Mouse (Mus musculus) limb, embryonic 14.5 days (tissue): ENCODE data around the gene Nr2c2. TPM values are rescaled to one million over a fixed set of nuclear protein-coding genes. Genes with fewer than 3 reads are reported as not detected.
A peak's percentile ranks its signal among the peaks of the same experiment; 100 is the strongest.

ENCODE experiments used
- ATAC-seq: fragments of 200-750 bp; cut with Nextera tagmentation; 2 replicates; pipeline ENCODE4 v1.8.0; 2017; ENCODE audit warnings: low read depth, moderate number of reproducible peaks, moderate TSS enrichment; ENCODE audit not compliant: low FRiP score
- DNase-seq: peaks from one replicate; pipeline ENCODE4 v3.0.0-alpha.2; 2015; ENCODE audit warnings: low spot score
- H3K27ac ChIP-seq: fragments of 300-500 bp; sonication (generic); replicated peaks from 2 replicates; pipeline ENCODE4 v1.5.1; 2014; ENCODE audit warnings: low read depth, mild to moderate bottlenecking, low read length, moderate library complexity, mixed read lengths
- H3K27me3 ChIP-seq: fragments of 300-500 bp; sonication (generic); 2 replicates; pipeline ENCODE4 v1.6.1; 2014; ENCODE audit warnings: low read length, mixed read lengths; ENCODE audit not compliant: control insufficient read depth, insufficient read depth
- H3K36me3 ChIP-seq: fragments of 300-500 bp; sonication (generic); 2 replicates; pipeline ENCODE4 v1.6.1; 2014; ENCODE audit warnings: mild to moderate bottlenecking, low read length, moderate library complexity, mixed read lengths; ENCODE audit not compliant: control insufficient read depth, insufficient read depth
- H3K4me1 ChIP-seq: fragments of 300-500 bp; sonication (generic); 2 replicates; pipeline ENCODE4 v1.6.1; 2014; ENCODE audit warnings: antibody characterized with exemption, low read length, mixed read lengths; ENCODE audit not compliant: control insufficient read depth, insufficient read depth
- H3K4me2 ChIP-seq: fragments of 300-500 bp; sonication (generic); replicated peaks from 2 replicates; pipeline ENCODE4 v1.6.1; 2014; ENCODE audit warnings: low read depth, mild to moderate bottlenecking, low read length, moderate library complexity; ENCODE audit not compliant: severe bottlenecking
- H3K4me3 ChIP-seq: fragments of 300-500 bp; sonication (generic); replicated peaks from 2 replicates; pipeline ENCODE4 v1.5.1; 2014; ENCODE audit warnings: low read length
- H3K9ac ChIP-seq: fragments of 300-500 bp; sonication (generic); 2 replicates; pipeline ENCODE4 v1.6.1; 2014; ENCODE audit warnings: mild to moderate bottlenecking, low read depth, low read length, moderate library complexity; ENCODE audit not compliant: severe bottlenecking
- H3K9me3 ChIP-seq: fragments of 300-500 bp; sonication (generic); 2 replicates; pipeline ENCODE4 v1.6.1; 2016; ENCODE audit warnings: low read length; ENCODE audit not compliant: control insufficient read depth
- POLR2A ChIP-seq: fragments of 200-500 bp; IDR thresholded peaks from 2 replicates; pipeline ENCODE4 v1.8.0; 2012; ENCODE audit warnings: inconsistent platforms, mild to moderate bottlenecking, moderate library complexity, borderline replicate concordance; ENCODE audit not compliant: insufficient read depth, insufficient read length; ENCODE audit errors: extremely low read depth
- WGBS: fragments of 180-500 bp; shearing (Covaris S2); extraction: QIAGEN DNeasy Blood & Tissue Kit; methylation state at CpG from one replicate; pipeline ENCODE4 v1.1.7; 2014; 5-methylcytosine and 5-hydroxymethylcytosine counted together
- polyA plus RNA-seq, 2 experiments: library from polyadenylated mRNA; depleted of rRNA in 1 of 2; stranded (reverse) in 1 of 2; unstranded in 1 of 2; fragments of >200 nt; fragmentation: Nextera tagmentation in 1 of 2; extraction: Ambion mirVana in 1 of 2; gene quantifications; 2 replicates each; pipeline versions ENCODE4 v1.2.1 to v1.2.3; 2012 to 2014

Nr2c2 gene
- polyA plus RNA-seq, 2 experiments, result 23.1 to 27.1 TPM

GRCm38 (mm10) chr6:92091767-92092489 is 738 bp downstream of the Nr2c2 start:
- no peaks in the 10 kb centered on the region for H3K9me3 ChIP-seq
- H3K4me2 ChIP-seq, result peak overlapping the region; percentile 77
- H3K4me1 ChIP-seq, result peaks cover 21% of the 10 kb centered on the region
- peak overlapping the region; percentile 97 for H3K27ac ChIP-seq
- H3K9ac ChIP-seq, result peak overlapping the region; percentile 95
- DNase-seq (peak; percentile 98), ATAC-seq (peak; percentile 99)
- peak; percentile 69; the same call in 1 of the 2 replicates for TF ChIP-seq POLR2A
- no peaks in the 10 kb centered on the region for H3K27me3 ChIP-seq
- no peaks in the 10 kb centered on the region for H3K36me3 ChIP-seq
- WGBS, result under 1% methylated on average over 45 of the region's 81 CpGs
- H3K4me3 ChIP-seq, result peak overlapping the region; percentile 95

GRCm38 (mm10) chr6:92092737-92093136 is 1.5 kb downstream of the Nr2c2 start:
- Histone ChIP-seq H3K9me3 (no peaks in the 10 kb centered on the region), H3K27me3 (no peaks in the 10 kb centered on the region), H3K36me3 (no peaks in the 10 kb centered on the region), H3K9ac (peak overlapping the region; percentile 95), H3K4me2 (peak overlapping the region; percentile 77), H3K4me3 (peak overlapping the region; percentile 95), H3K27ac (peak overlapping the region; percentile 97), H3K4me1 (peaks cover 21% of the 10 kb centered on the region)
- TF ChIP-seq POLR2A, result no peak
- 23% methylated on average over 3 of the region's 3 CpGs for WGBS
- DNase-seq (no peak), ATAC-seq (no peak)

DNA sequence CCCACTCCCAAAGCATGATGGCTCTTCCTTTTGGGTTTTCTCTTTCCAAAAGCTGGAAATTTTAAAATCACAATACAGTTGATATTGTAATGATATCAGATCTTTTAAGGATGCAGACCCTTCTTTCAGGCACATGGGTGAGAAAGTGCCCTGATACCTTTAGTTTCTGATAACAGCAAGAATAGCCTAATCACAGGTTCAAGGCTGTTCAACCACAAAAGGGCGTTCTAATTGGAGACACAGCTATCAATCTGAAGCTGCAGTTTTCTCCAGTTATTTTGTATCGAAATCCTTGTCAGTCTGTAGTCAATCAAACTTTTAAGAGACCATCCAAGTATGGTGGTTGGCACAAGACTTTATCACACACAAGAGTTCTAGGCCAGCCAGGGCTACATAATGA is 2.7 kb downstream of the Nr2c2 start:
- TF ChIP-seq POLR2A, result no peak
- Histone ChIP-seq H3K4me1 (peaks cover 21% of the 10 kb centered on the region), H3K4me3 (no peak overlapping the region), H3K27ac (no peak overlapping the region), H3K4me2 (no peak overlapping the region), H3K9me3 (no peaks in the 10 kb centered on the region), H3K9ac (no peak overlapping the region), H3K27me3 (no peaks in the 10 kb centered on the region), H3K36me3 (no peaks in the 10 kb centered on the region)
- ATAC-seq (no peak), DNase-seq (no peak)
- 86% methylated on average over 2 of the region's 2 CpGs for WGBS

GRCm38 (mm10) chr6:92100679-92101360 is 9.6 kb downstream of the Nr2c2 start:
- DNase-seq (no peak), ATAC-seq (no peak)
- Histone ChIP-seq H3K9ac (no peak overlapping the region), H3K4me3 (no peak overlapping the region), H3K4me1 (0 out of 2 replicates have a peak, but pooled peaks cover 1% of the 10 kb centered on the region), H3K27me3 (no peaks in the 10 kb centered on the region), H3K9me3 (no peaks in the 10 kb centered on the region), H3K36me3 (peaks cover 7% of the 10 kb centered on the region), H3K27ac (no peak overlapping the region), H3K4me2 (no peak overlapping the region)
- 69% methylated on average over 2 of the region's 2 CpGs for WGBS
- TF ChIP-seq POLR2A, result no peak

DNA sequence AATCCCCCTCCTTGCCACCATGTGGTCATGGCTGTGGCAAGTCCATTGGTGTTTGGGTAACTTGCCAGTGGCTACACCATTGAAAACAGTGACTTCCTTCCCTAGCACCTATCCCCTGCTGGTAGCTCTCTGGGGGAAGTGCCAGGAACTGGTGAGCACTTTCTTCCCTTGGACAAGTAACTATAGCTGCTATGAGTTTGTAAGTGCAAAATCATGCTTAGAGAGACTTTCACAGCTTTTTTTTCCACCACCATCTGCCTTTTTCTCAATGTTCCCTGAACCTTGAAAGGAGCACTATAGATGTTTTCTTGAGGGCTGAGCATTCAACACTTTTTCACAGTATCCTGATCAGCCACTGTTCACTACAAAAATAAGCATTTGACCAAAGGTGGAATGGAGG is 33.4 kb downstream of the Nr2c2 start:
- H3K27ac ChIP-seq, result no peak overlapping the region
- H3K4me3 ChIP-seq, result no peak overlapping the region
- H3K9me3 ChIP-seq, result no peaks in the 10 kb centered on the region
- no peak overlapping the region for H3K9ac ChIP-seq
- H3K36me3 ChIP-seq, result peaks cover 2% of the 10 kb centered on the region; the same call in 1 of the 2 replicates
- no peaks in the 10 kb centered on the region for H3K4me1 ChIP-seq
- ATAC-seq, result no peak
- no peak for DNase-seq
- H3K27me3 ChIP-seq, result no peaks in the 10 kb centered on the region
- no peak for TF ChIP-seq POLR2A
- H3K4me2 ChIP-seq, result no peak overlapping the region
